Mouse (Mus musculus) erythroblast, adult 5-6 weeks (primary cell): ENCODE measurements around the gene Cyren. TPM values are rescaled to one million over a fixed set of nuclear protein-coding genes. Genes with fewer than 3 reads are reported as not detected.

Experiments used
- ATAC-seq: replicated peaks from 2 replicates; pipeline ENCODE4 v1.8.0; 2016; ENCODE audit warnings: moderate number of reproducible peaks, mild to moderate bottlenecking, moderate TSS enrichment, inconsistent platforms; ENCODE audit not compliant: poor library complexity, low FRiP score, severe bottlenecking
- total RNA-seq, 2 experiments: library from RNA; stranded (forward) in 1 of 2; stranded (reverse) in 1 of 2; fragments of 150-400 nt in 1 of 2; fragments of 200-764, 138-1000 nt in 1 of 2; gene quantifications; 2 replicates each; pipeline versions ENCODE4 v1.2.3 to v1.2.4; 2015 to 2017; ENCODE audit warnings: low replicate concordance in 2 of 2

Gene Cyren
- total RNA-seq, 2 experiments from 2014 or later, result 5.8 to 8.1 TPM

DNA sequence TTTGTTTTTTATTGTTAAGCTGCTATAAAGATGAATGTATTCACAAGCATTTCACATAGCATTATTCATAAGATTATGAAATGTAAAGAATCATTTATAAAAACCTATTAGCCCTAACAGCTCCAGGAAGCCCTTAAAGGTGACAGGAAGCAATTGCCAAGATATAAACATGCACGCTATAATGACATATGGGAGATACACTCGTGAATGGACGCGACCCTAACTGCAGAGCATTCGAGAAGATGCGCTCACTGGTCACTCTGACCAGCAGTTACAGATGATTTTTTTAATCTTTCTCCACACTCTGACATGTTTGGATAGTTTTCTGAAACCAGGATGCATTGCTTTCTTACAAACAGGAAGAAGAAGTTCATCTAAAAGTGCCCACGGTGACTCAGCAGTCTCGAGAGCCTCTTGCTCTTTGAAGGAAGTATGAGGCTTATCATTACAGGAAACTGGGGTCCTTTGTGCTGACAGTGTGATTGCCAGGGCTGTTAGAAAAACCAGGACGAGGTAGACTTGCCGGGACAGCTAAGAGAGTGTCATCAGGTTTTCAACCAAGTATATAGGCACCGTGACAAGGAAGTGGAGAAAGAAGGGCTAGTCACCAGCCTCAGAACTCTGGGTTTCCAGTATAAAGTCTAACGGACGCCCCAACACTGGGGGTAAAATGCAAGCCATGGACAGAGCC is 8.5 kb downstream of the Cyren start:
- peak; percentile 62 for ATAC-seq

GRCm38 (mm10) chr6:34868507-34869217 is 9.2 kb downstream of the Cyren start:
- no peak; the same call in 1 of the 2 replicates for ATAC-seq

GRCm38 (mm10) chr6:34867995-34868350 is 9.9 kb downstream of the Cyren start:
- ATAC-seq, result no peak

DNA sequence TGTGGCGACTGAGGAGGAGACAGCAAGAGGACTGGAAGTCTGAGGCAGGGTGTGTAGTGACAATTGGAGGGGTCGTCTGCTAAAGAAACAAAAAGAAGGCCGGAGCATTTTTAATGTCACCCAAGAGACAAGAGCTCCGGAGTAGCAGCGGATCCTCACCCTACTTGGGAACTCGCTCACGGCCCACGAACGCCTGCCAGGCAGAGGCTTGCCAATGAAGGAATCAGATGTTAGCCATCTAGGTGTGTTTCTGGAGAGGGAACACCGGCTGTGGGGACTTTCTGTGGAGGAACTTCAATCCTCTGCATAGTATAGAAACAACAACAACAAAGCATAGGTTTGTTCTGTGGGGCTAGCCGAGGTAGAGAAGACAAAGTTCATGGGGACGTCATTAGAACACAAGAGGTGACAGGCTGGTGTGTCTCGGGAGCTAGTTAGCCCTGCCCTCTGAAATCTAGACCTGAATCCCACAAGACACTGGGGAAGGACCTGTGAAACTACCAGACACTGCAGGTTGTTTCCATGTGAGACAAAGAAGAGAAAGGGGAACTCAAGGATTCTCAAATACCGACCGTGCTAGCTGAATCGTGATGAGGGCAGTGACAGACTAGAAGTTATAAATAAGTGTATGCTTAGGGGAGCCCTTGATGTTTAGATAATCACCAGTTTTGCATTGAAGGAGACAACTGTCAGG is 10.4 kb downstream of the Cyren start:
- ATAC-seq, result no peak

- ATAC-seq, result no peak
These were observed 11.1 kb downstream of the Cyren start for GRCm38 (mm10) chr6:34866786-34867185.

- ATAC-seq, result no peak
These were observed 11.9 kb downstream of the Cyren start for GRCm38 (mm10) chr6:34865711-34866593.

GRCm38 (mm10) chr6:34865213-34865612 is 12.6 kb downstream of the Cyren start:
- no peak for ATAC-seq

GRCm38 (mm10) chr6:34863786-34864514 is 13.9 kb downstream of the Cyren start:
- no peak for ATAC-seq

GRCm38 (mm10) chr6:34862791-34863403 is 15.0 kb downstream of the Cyren start, which contains the start of gene Tmem140:
TSS of gene Tmem140 (plus strand) at chr6:34863146.
- ATAC-seq, result peak; percentile 82

GRCm38 (mm10) chr6:34862381-34862780 is 15.5 kb downstream of the Cyren start:
- peak; percentile 69 for ATAC-seq

DNA sequence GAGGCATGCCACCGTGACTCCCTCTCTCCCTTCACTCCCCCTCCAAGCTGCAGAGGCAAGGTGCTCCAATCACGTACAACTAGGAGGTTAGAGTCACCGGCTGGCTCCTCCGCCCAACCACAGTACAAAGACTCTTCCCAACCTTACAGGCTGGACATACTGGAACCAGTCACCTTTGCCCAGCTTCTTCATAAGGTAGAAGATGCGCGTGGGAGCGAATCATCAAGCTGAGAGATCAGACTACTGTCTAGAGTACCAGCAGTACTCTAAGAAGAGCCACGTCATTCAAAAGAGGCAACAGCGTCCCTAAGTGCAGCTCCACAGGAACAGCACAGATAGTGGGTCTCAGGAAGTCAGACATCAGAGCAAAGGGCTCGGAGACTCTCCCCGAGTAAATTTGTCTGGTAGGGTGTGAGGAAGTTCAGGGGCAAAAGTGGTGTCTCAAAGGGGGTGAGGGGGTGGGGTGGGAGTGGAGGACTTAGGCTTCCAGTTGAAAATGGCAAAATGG is 16.3 kb downstream of the Cyren start:
- peak; percentile 65 for ATAC-seq

GRCm38 (mm10) chr6:34832352-34832751 is 45.5 kb downstream of the Cyren start:
- no peak for ATAC-seq

- ATAC-seq, result no peak
These were observed 53.5 kb downstream of the Cyren start for GRCm38 (mm10) chr6:34824406-34824805.

Other genes with a start within 250 kb of the Cyren start
- gene Agbl3, start 97.6 kb downstream of the Cyren start, total RNA-seq (2015; ENCODE audit: low replicate concordance), result 1.2 and 4.4 TPM in 2 replicates
- gene Agbl3, start 97.6 kb downstream of the Cyren start, total RNA-seq (2017; ENCODE audit: low replicate concordance), result 2.0 and 4.6 TPM in 2 replicates
- gene Tmem140, start 14.9 kb downstream of the Cyren start, total RNA-seq (2015; ENCODE audit: low replicate concordance), result 45.5 and 64.6 TPM in 2 replicates
- gene Tmem140, start 14.9 kb downstream of the Cyren start, total RNA-seq (2017; ENCODE audit: low replicate concordance), result 56.7 and 80.9 TPM in 2 replicates
- gene Wdr91, start 32.8 kb upstream of the Cyren start, total RNA-seq (2015; ENCODE audit: low replicate concordance), result 35.7 and 37.4 TPM in 2 replicates
- gene Wdr91, start 32.8 kb upstream of the Cyren start, total RNA-seq (2017; ENCODE audit: low replicate concordance), result 53.2 and 72.1 TPM in 2 replicates
- not detected in 2 replicates for gene Stra8, start 42.1 kb upstream of the Cyren start, total RNA-seq (2015; ENCODE audit: low replicate concordance)
- gene Stra8, start 42.1 kb upstream of the Cyren start, total RNA-seq (2017; ENCODE audit: low replicate concordance), result not detected in 2 replicates
- not detected in 2 replicates for gene Slc23a4, start 110.3 kb upstream of the Cyren start, total RNA-seq (2015; ENCODE audit: low replicate concordance)
- gene Slc23a4, start 110.3 kb upstream of the Cyren start, total RNA-seq (2017; ENCODE audit: low replicate concordance), result 0.26 TPM in 1 of 2 replicates, not detected in the other